Comparison of ENCODE assay signal across 8 mouse cellular contexts in the genomic region with DNA sequence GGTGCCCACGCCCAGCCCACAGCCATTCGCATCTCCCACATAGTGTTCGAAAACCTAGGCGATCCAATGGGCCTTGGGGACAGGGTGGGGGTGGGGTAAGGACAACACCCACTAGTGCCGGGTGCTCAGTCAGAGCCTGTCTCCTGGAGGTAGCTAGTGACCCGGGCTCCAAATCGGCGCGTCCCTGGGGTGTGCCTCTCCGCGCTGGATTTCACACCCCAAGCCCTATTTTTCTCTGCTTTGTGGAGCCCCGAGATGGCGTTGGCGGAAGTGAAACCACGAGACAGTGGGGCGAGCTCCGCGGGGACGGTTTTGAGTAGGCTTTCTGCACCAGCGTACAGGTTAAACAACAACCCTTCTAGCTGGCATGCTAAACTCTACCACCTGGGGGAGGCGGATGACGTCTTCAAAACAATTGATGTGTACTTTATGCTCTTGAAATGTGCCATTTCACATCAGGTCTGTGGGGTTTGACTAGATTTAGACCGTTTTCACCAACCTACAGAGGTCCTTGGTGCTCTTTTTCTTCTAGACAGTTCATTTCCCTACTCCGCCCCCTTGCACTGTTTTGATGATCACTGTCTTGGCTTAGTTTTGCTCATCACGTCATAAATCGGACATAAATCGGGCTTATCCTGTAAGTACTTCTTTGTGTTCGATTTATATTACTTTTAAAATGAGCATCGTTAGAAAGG. TPM values are rescaled to one million over a fixed set of nuclear protein-coding genes. Genes with fewer than 3 reads are reported as not detected.
A peak's percentile ranks its signal among the peaks of the same experiment; 100 is the strongest.
DNase-seq lines count a peak whose midpoint lies in the region; ATAC-seq and TF ChIP-seq lines count a peak whose summit lies in the region.

No protein-coding gene starts in this region.

- H3K4me1 ChIP-seq in cerebellum, adult 2 months (ENCODE audit: control insufficient read depth, insufficient read depth, low read length): no peaks in the 10 kb centered on the region; the same call in 1 of the 2 replicates
- 0 out of 2 replicates have a peak, but pooled peaks cover 2% of the 10 kb centered on the region for H3K4me1 ChIP-seq in hindbrain, embryonic 12.5 days

- peak overlapping the region; percentile 78 for H3K4me3 ChIP-seq in cerebellum, adult 2 months (replicated peaks; ENCODE audit: insufficient read depth, low read depth, low read length)
- H3K4me3 ChIP-seq in hindbrain, embryonic 12.5 days: peak overlapping the region; percentile 55

- peak; percentile 79 for ATAC-seq in hindbrain, embryonic 12.5 days (ENCODE audit: low FRiP score)

- 6% methylated on average over 29 of the region's 29 CpGs for WGBS in cerebellum, adult 2 months
- 27% methylated on average over 29 of the region's 29 CpGs for WGBS in hindbrain, embryonic 12.5 days

- peak overlapping the region; percentile 60 for H3K4me2 ChIP-seq in hindbrain, embryonic 12.5 days (replicated peaks)

- no peaks in the 10 kb centered on the region for H3K36me3 ChIP-seq in hindbrain, embryonic 12.5 days

- no peak for TF ChIP-seq CTCF in cerebellum, adult 2 months (IDR thresholded peaks at IDR 0.05; ENCODE audit: borderline replicate concordance, insufficient read depth, low read depth, low read length)

- H3K27me3 ChIP-seq in cerebellum, adult 2 months (ENCODE audit: control insufficient read depth, insufficient read depth, low read length): no peaks in the 10 kb centered on the region
- H3K27me3 ChIP-seq in hindbrain, embryonic 12.5 days: peaks cover 3% of the 10 kb centered on the region; the same call in 1 of the 2 replicates

- peak overlapping the region; percentile 68 for H3K9ac ChIP-seq in hindbrain, embryonic 12.5 days

- no peak for TF ChIP-seq POLR2A in cerebellum, adult 2 months (IDR thresholded peaks at IDR 0.05; ENCODE audit: borderline replicate concordance, insufficient read depth, low read length)

- no peaks in the 10 kb centered on the region for H3K9me3 ChIP-seq in hindbrain, embryonic 12.5 days (replicated peaks)

- peak; percentile 33 for DNase-seq in MN1 (ENCODE audit: low spot score)
- DNase-seq in cerebellum, adult 2 months: peak; percentile 38 to 59
- peak; percentile 20 for DNase-seq in forelimb bud, embryonic 11.5 days (ENCODE audit: low read depth, low spot score)
- DNase-seq in layer of hippocampus, adult 9-11 months: peak; percentile 27
- peak; percentile 38 for DNase-seq in lung, postnatal 10 days
- DNase-seq in ovary, postnatal 10 days (ENCODE audit: low spot score): peak; percentile 9
- DNase-seq in thymus, postnatal 14 days: peak; percentile 81

- H3K27ac ChIP-seq in cerebellum, adult 2 months (ENCODE audit: insufficient read depth, low read length): peak overlapping the region; percentile 81
- peak overlapping the region; percentile 66; the same call in 1 of the 2 replicates for H3K27ac ChIP-seq in hindbrain, embryonic 12.5 days

RNA-seq across cellular contexts. Expression of gene Ctps2, which starts 1.1 kb away (rescaled TPM):
- 89.1 and 90.7 TPM in 2 replicates for polyA plus RNA-seq in cerebellum, adult 2 months (2012; rRNA removed)
- 95.1 and 96.2 TPM in 2 replicates for polyA plus RNA-seq in hindbrain, embryonic 12.5 days (2016; fragmentation: Nextera tagmentation; extraction: Ambion mirVana)

RNA-seq across cellular contexts. Expression of gene Syap1, which starts 13.9 kb away (rescaled TPM):
- polyA plus RNA-seq in cerebellum, adult 2 months (2012; rRNA removed): 24.9 and 25.6 TPM in 2 replicates
- 39.0 and 43.0 TPM in 2 replicates for polyA plus RNA-seq in hindbrain, embryonic 12.5 days (2016; fragmentation: Nextera tagmentation; extraction: Ambion mirVana)

Comparison
In these comparisons a context has a peak if more than half of its experiments do, and no peak if none do; other contexts are left out.
1. Peak in every context shown above with its lines: DNase-seq, ATAC-seq, H3K4me3 ChIP-seq and H3K27ac ChIP-seq.
2. DNase-seq: peak in every context shown above with its lines; median percentile 81 in thymus, postnatal 14 days; 48 in cerebellum, adult 2 months; 38 in lung, postnatal 10 days; 33 in MN1; 27 in layer of hippocampus, adult 9-11 months; 20 in forelimb bud, embryonic 11.5 days; 9 in ovary, postnatal 10 days.